ENCODE assay signal across 9 mouse cellular contexts in genomic region chr1:71036999-71037398, GRCm38 (mm10).
DNase-seq lines count a peak whose midpoint lies in the region; ATAC-seq and TF ChIP-seq lines count a peak whose summit lies in the region.
"Had no signal": no experiment of that assay in that cellular context is flagged by ENCODE, and none has a peak within 500 bp of the region (broad histone marks: within the 10 kb centered on the region; RNA-seq: fewer than 3 reads in every experiment).

No protein-coding gene starts in this region.

- H3K27me3 ChIP-seq in spleen, adult 2 months (ENCODE audit: control insufficient read depth, insufficient read depth, low read length): no peaks in the 10 kb centered on the region
- no peaks in the 10 kb centered on the region for H3K27me3 ChIP-seq in midbrain, embryonic 15.5 days (replicated peaks)
- H3K27me3 ChIP-seq: heart, embryonic 13.5 days had no signal

- H3K36me3 ChIP-seq in spleen, adult 2 months (ENCODE audit: control insufficient read depth, insufficient read depth, low read length): no peaks in the 10 kb centered on the region
- no peaks in the 10 kb centered on the region for H3K36me3 ChIP-seq in midbrain, embryonic 15.5 days (replicated peaks)

- no peaks in the 10 kb centered on the region for H3K4me1 ChIP-seq in spleen, adult 2 months (ENCODE audit: control insufficient read depth, insufficient read depth, insufficient read length)
- no peaks in the 10 kb centered on the region for H3K4me1 ChIP-seq in midbrain, embryonic 15.5 days
- H3K4me1 ChIP-seq: heart, embryonic 13.5 days had no signal

- H3K4me3 ChIP-seq in spleen, adult 2 months (ENCODE audit: extremely low read depth, insufficient read depth, insufficient read length): no peak overlapping the region
- H3K4me3 ChIP-seq in midbrain, embryonic 15.5 days: no peak overlapping the region
- H3K4me3 ChIP-seq: heart, embryonic 13.5 days had no signal

- TF ChIP-seq POLR2A in spleen, adult 2 months (IDR thresholded peaks at IDR 0.05; ENCODE audit: low read depth, low read length): no peak

- TF ChIP-seq CTCF in spleen, adult 2 months (IDR thresholded peaks at IDR 0.05; ENCODE audit: extremely low read depth, insufficient read depth, insufficient read length, insufficient replicate concordance): peak; percentile 23; the same call in 1 of the 2 replicates

- DNase-seq in spleen, adult 2 months (ENCODE audit: low read depth in 1 of 2, low spot score in 2 of 2): no peak
- DNase-seq in spleen, postnatal 4 days (ENCODE audit: low spot score in 2 of 2): no peak
- DNase-seq in cerebellum, postnatal 36 days: no peak
- DNase-seq in adipocyte (ENCODE audit: low spot score): no peak
- no peak for DNase-seq in ovary, postnatal 10 days (ENCODE audit: low spot score)

- no peaks in the 10 kb centered on the region for H3K9me3 ChIP-seq in midbrain, embryonic 15.5 days
- H3K9me3 ChIP-seq: heart, embryonic 13.5 days had no signal

- peak; percentile 78 for ATAC-seq in common myeloid progenitor, adult 5-6 weeks (replicated peaks; ENCODE audit: low read depth, poor library complexity, severe bottlenecking)
- peak; percentile 17 for ATAC-seq in inflammation-experienced regulatory T-cells, adult 6 months
- peak; percentile 60; the same call in 1 of the 2 replicates for ATAC-seq in midbrain, embryonic 15.5 days (replicated peaks)

- H3K9ac ChIP-seq in midbrain, embryonic 15.5 days: no peak overlapping the region
- H3K9ac ChIP-seq: heart, embryonic 13.5 days had no signal

- H3K27ac ChIP-seq in spleen, adult 2 months (ENCODE audit: insufficient read depth, low read length): no peak overlapping the region
- H3K27ac ChIP-seq in midbrain, embryonic 15.5 days: no peak overlapping the region
- H3K27ac ChIP-seq: heart, embryonic 13.5 days had no signal

- H3K4me2 ChIP-seq in midbrain, embryonic 15.5 days: no peak overlapping the region
- H3K4me2 ChIP-seq: heart, embryonic 13.5 days had no signal

- WGBS in spleen, adult 2 months: 87% methylated on average over 7 of the region's 7 CpGs
- WGBS in midbrain, embryonic 15.5 days: 43% methylated on average over 7 of the region's 7 CpGs

Comparison
In these comparisons a context has a peak if more than half of its experiments do, and no peak if none do; other contexts are left out.
1. ATAC-seq: peak in every context shown above with its lines; median percentile 78 in common myeloid progenitor, adult 5-6 weeks; 60 in midbrain, embryonic 15.5 days; 17 in inflammation-experienced regulatory T-cells, adult 6 months.